Mouse (Mus musculus) ZHBTc4 (cell line): ENCODE measurements at regions not wholly inside any gene's neighbourhood (a gene's known extent, or its start where the extent isn't known, plus 50 kb on each side); places are given as distances from the start of the nearest gene placed in this dataset.

Experiments used
- DNase-seq: peaks from one replicate; pipeline ENCODE4 v3.0.0-alpha.2; 2011; ENCODE audit warnings: low read depth, low spot score

GRCm38 (mm10) chr13:56350705-56351400 is 54.5 kb upstream of the Cxcl14 start:
- DNase-seq = no peak

- DNase-seq = no peak
These were observed 55.0 kb upstream of the Cxcl14 start for GRCm38 (mm10) chr13:56351401-56351735.

GRCm38 (mm10) chr13:56352436-56352835 is 56.1 kb upstream of the Cxcl14 start:
- DNase-seq = no peak

- DNase-seq = no peak
These were observed 56.7 kb upstream of the Cxcl14 start for GRCm38 (mm10) chr13:56352839-56353605.

- no peak for DNase-seq
These were observed 57.6 kb upstream of the Cxcl14 start for GRCm38 (mm10) chr13:56353921-56354320.

GRCm38 (mm10) chr13:56354630-56355029 is 58.3 kb upstream of the Cxcl14 start:
- DNase-seq = no peak

- DNase-seq = no peak
These were observed 60.6 kb upstream of the Cxcl14 start for GRCm38 (mm10) chr13:56356999-56357398.

- no peak for DNase-seq
These were observed 61.6 kb upstream of the Cxcl14 start for GRCm38 (mm10) chr13:56357955-56358354.

- DNase-seq = no peak
These were observed 62.5 kb upstream of the Cxcl14 start for GRCm38 (mm10) chr13:56358827-56359226.

GRCm38 (mm10) chr13:56359554-56359953 is 63.2 kb upstream of the Cxcl14 start:
- no peak for DNase-seq

GRCm38 (mm10) chr13:56360803-56361202 is 64.5 kb upstream of the Cxcl14 start:
- DNase-seq = no peak

GRCm38 (mm10) chr13:56362238-56362637 is 64.2 kb upstream of the Gm3045 start:
- DNase-seq = peak; percentile 48

GRCm38 (mm10) chr13:56362646-56363045 is 63.7 kb upstream of the Gm3045 start:
- DNase-seq = peak; percentile 88

GRCm38 (mm10) chr13:56369600-56369999 is 56.8 kb upstream of the Gm3045 start:
- DNase-seq = no peak

GRCm38 (mm10) chr13:56371374-56371773 is 55.0 kb upstream of the Gm3045 start:
- peak; percentile 90 for DNase-seq

GRCm38 (mm10) chr13:56372003-56372725 is 54.2 kb upstream of the Gm3045 start:
- no peak for DNase-seq

- DNase-seq = peak; percentile 77
These were observed 53.7 kb upstream of the Gm3045 start for GRCm38 (mm10) chr13:56372727-56373126.
